ENCODE assay signal across 1 mouse cellular context in the genomic region with DNA sequence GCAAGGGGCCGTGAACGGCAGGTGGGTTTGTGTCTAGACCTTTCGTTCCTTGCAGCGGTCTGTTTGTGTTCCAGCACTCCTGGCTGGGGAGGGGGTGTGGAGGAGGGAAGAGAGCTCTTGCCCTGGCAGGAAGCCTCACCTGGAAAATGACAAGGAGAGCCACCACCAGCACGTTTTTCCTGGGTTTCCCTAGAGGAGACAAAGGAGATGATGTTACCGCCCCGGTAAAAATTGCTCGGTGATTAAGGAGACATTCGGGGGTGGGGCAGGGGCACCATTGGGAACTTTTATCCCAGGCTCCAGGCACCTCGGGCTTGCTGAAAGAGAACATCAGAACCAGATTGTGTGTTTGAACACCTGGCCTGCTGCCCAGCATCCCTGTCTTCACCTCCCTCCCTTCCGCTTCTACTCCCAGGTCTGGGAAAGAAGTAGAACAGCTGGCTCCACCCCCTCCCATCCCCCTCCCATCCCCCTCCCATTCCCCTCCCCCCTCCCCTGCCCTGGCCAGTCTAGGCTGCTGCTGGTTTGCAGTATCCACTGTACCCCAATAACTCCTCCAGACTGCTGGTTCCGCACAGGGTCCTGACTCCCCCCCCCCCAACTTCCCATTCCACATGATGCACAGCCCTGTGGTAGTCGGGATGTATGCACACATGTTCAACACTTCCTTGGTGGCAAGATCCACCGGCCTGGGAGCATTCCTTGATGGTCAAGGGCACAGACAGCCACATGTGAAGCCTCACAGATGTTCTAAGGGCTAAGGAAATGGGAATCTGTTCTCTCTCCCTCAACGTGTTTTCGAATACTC.
TF ChIP-seq lines count a peak whose summit lies in the region.

No protein-coding gene starts in this region.

TF ChIP-seq in CH12.LX, 34 proteins besides CTCF, POLR2A, EP300 and RAD21 (continued from another document):
- TF ChIP-seq NELFE (IDR thresholded peaks at IDR 0.05; ENCODE audit: low read depth, low read length), result no peak
- TF ChIP-seq MAX (IDR thresholded peaks at IDR 0.05; ENCODE audit: low read length), result no peak
- no peak for TF ChIP-seq MAFK (IDR thresholded peaks at IDR 0.05; ENCODE audit: insufficient replicate concordance, low read length)
- no peak for TF ChIP-seq MEF2A (IDR thresholded peaks at IDR 0.05; ENCODE audit: borderline replicate concordance, low read depth, low read length)
- no peak for TF ChIP-seq IRF4 (IDR thresholded peaks at IDR 0.05; ENCODE audit: low read depth, low read length)
- TF ChIP-seq E2F4 (IDR thresholded peaks at IDR 0.05; ENCODE audit: insufficient replicate concordance, low read depth, low read length), result no peak
- no peak for TF ChIP-seq GABPA (IDR thresholded peaks at IDR 0.05; ENCODE audit: insufficient replicate concordance, low read depth, low read length)
- TF ChIP-seq UBTF (IDR thresholded peaks at IDR 0.05; ENCODE audit: low read depth, low read length), result no peak
- TF ChIP-seq BHLHE40 (IDR thresholded peaks at IDR 0.05; ENCODE audit: low read depth, low read length), result no peak
